ENCODE assay signal across 8 mouse cellular contexts in genomic region chr5:24526889-24527230, GRCm38 (mm10). TPM values are rescaled to one million over a fixed set of nuclear protein-coding genes. Genes with fewer than 3 reads are reported as not detected.
DNase-seq lines count a peak whose midpoint lies in the region; ATAC-seq and TF ChIP-seq lines count a peak whose summit lies in the region.

Gbx1 (minus strand) TSS chr5:24527202.

- H3K9me3 ChIP-seq in hindbrain, embryonic 12.5 days (replicated peaks): no peaks in the 10 kb centered on the region
- no peaks in the 10 kb centered on the region for H3K9me3 ChIP-seq in liver, postnatal 0 days (ENCODE audit: low read length)
- no peaks in the 10 kb centered on the region for H3K9me3 ChIP-seq in stomach, embryonic 16.5 days (replicated peaks; ENCODE audit: control insufficient read depth, low read length)

- H3K4me2 ChIP-seq in hindbrain, embryonic 12.5 days (replicated peaks): peak within 1 kb of the TSS; percentile 86
- peak within 1 kb of the TSS; percentile 62 for H3K4me2 ChIP-seq in liver, postnatal 0 days (ENCODE audit: low read depth, low read length)
- peak within 1 kb of the TSS; percentile 78 for H3K4me2 ChIP-seq in stomach, embryonic 16.5 days (ENCODE audit: low read depth, low read length)

- ATAC-seq in hindbrain, embryonic 12.5 days (ENCODE audit: low FRiP score): peak; percentile 45
- ATAC-seq in liver, postnatal 0 days: no peak
- peak; percentile 55; the same call in 1 of the 2 replicates for ATAC-seq in stomach, embryonic 16.5 days (ENCODE audit: insufficient read depth, low FRiP score)

- no peak within 1 kb of the TSS for H3K27ac ChIP-seq in left cerebral cortex, adult 2 months
- 0 out of 2 replicates have a peak within 1 kb of the TSS, but pooled peaks have one; percentile 13 for H3K27ac ChIP-seq in hindbrain, embryonic 12.5 days
- no peak within 1 kb of the TSS for H3K27ac ChIP-seq in liver, postnatal 0 days (ENCODE audit: low read depth)
- no peak within 1 kb of the TSS for H3K27ac ChIP-seq in stomach, embryonic 16.5 days (ENCODE audit: low read length)

- H3K4me3 ChIP-seq in left cerebral cortex, adult 2 months: peak within 1 kb of the TSS; percentile 35
- H3K4me3 ChIP-seq in hindbrain, embryonic 12.5 days: peak within 1 kb of the TSS; percentile 53
- H3K4me3 ChIP-seq in liver, postnatal 0 days (ENCODE audit: low read depth, low read length): peak within 1 kb of the TSS; percentile 25
- H3K4me3 ChIP-seq in stomach, embryonic 16.5 days (replicated peaks; ENCODE audit: low read length): peak within 1 kb of the TSS; percentile 43

- no peak for TF ChIP-seq EP300 in liver, postnatal 0 days (IDR thresholded peaks at IDR 0.05; ENCODE audit: low read depth)

- peak within 1 kb of the TSS; percentile 72 for H3K9ac ChIP-seq in hindbrain, embryonic 12.5 days
- H3K9ac ChIP-seq in liver, postnatal 0 days (replicated peaks): no peak within 1 kb of the TSS
- H3K9ac ChIP-seq in stomach, embryonic 16.5 days (ENCODE audit: low read length): peak within 1 kb of the TSS; percentile 39

- no peaks in the 10 kb centered on the region for H3K36me3 ChIP-seq in hindbrain, embryonic 12.5 days
- H3K36me3 ChIP-seq in liver, postnatal 0 days (replicated peaks; ENCODE audit: insufficient read depth, low read length): no peaks in the 10 kb centered on the region
- H3K36me3 ChIP-seq in stomach, embryonic 16.5 days (ENCODE audit: control insufficient read depth, insufficient read depth, low read length): no peaks in the 10 kb centered on the region

- intact Hi-C loops in left cerebral cortex, adult 2 months (cut with DNase I): no loop called here
- intact Hi-C loops in left cerebral cortex, postnatal 14 days (cut with DNase I): loop anchor here (10.0 kb wide), 1 partner anchor 262 kb away; no protein-coding TSS in a partner anchor

- H3K4me1 ChIP-seq in hindbrain, embryonic 12.5 days: peaks cover 32% of the 10 kb centered on the region
- H3K4me1 ChIP-seq in liver, postnatal 0 days (ENCODE audit: insufficient read depth): peaks cover 10% of the 10 kb centered on the region
- peaks cover 8% of the 10 kb centered on the region; the same call in 1 of the 2 replicates for H3K4me1 ChIP-seq in stomach, embryonic 16.5 days (ENCODE audit: control insufficient read depth, insufficient read depth, low read length)

- under 1% methylated on average over 38 of the region's 49 CpGs for WGBS in hindbrain, embryonic 12.5 days
- 2% methylated on average over 27 of the region's 49 CpGs for WGBS in liver, postnatal 0 days (ENCODE audit: insufficient replicate concordance)
- under 1% methylated on average over 49 of the region's 49 CpGs for WGBS in stomach, embryonic 16.5 days

- H3K27me3 ChIP-seq in hindbrain, embryonic 12.5 days: peaks cover 88% of the 10 kb centered on the region
- H3K27me3 ChIP-seq in liver, postnatal 0 days (ENCODE audit: insufficient read depth, low read length): peaks cover 90% of the 10 kb centered on the region
- peaks cover 92% of the 10 kb centered on the region for H3K27me3 ChIP-seq in stomach, embryonic 16.5 days (ENCODE audit: control insufficient read depth, insufficient read depth, low read length)

- TF ChIP-seq CTCF in left cerebral cortex, adult 2 months (IDR thresholded peaks at IDR 0.05): peak; percentile 7
- TF ChIP-seq CTCF in liver, postnatal 0 days (IDR thresholded peaks at IDR 0.05; ENCODE audit: low read depth): no peak

- DNase-seq in left cerebral cortex, adult 2 months (ENCODE audit: extremely low spot score in 1 of 2, low spot score in 2 of 2): no peak
- no peak for DNase-seq in left cerebral cortex, postnatal 14 days (ENCODE audit: low spot score in 2 of 2)
- DNase-seq in embryo, embryonic 11 days: peak; percentile 80
- DNase-seq in liver, postnatal 0 days: peak; percentile 32
- DNase-seq in right cerebral cortex, adult 18-20 months: no peak
- no peak for DNase-seq in cerebellum, postnatal 36 days

RNA-seq across cellular contexts. Expression of gene Gbx1, which starts in this region (rescaled TPM):
- under 1 TPM; 0.09 to 0.56 TPM for total RNA-seq in left cerebral cortex, adult 2 months (2021)
- total RNA-seq in left cerebral cortex, postnatal 14 days (2021): under 1 TPM in 1 of 2 experiments, not detected in 1; 0.40 TPM
- polyA plus RNA-seq in hindbrain, embryonic 12.5 days (2016; fragmentation: Nextera tagmentation; extraction: Ambion mirVana): 5.6 and 6.7 TPM in 2 replicates
- polyA plus RNA-seq in liver, postnatal 0 days (2015; fragmentation: Nextera tagmentation; extraction: Ambion mirVana): not detected in 2 replicates
- not detected in 2 replicates for polyA plus RNA-seq in stomach, embryonic 16.5 days (2015; fragmentation: Nextera tagmentation; extraction: Ambion mirVana)

Comparison
In these comparisons a context has a peak if more than half of its experiments do, and no peak if none do; other contexts are left out.
1. Peak in DNase-seq, H3K4me3 ChIP-seq and H3K4me2 ChIP-seq in liver, postnatal 0 days; RNA of the gene not detected or under 1 TPM.
2. Peak in ATAC-seq, H3K4me3 ChIP-seq, H3K9ac ChIP-seq and H3K4me2 ChIP-seq in stomach, embryonic 16.5 days; RNA of the gene not detected or under 1 TPM.